Mouse (Mus musculus): ENCODE measurements around the gene Zbtb12. TPM values are rescaled to one million over a fixed set of nuclear protein-coding genes. Genes with fewer than 3 reads are reported as not detected.
A peak's percentile ranks its signal among the peaks of the same experiment; 100 is the strongest.
"Not testable (repeated sequence)": the region's sequence is repeated elsewhere in the genome, so short reads cannot be mapped to it uniquely, and the experiment has no call there.

Zbtb12 gene
- polyA plus RNA-seq, 1 experiment from 2014 or later: 2.3 TPM

DNA sequence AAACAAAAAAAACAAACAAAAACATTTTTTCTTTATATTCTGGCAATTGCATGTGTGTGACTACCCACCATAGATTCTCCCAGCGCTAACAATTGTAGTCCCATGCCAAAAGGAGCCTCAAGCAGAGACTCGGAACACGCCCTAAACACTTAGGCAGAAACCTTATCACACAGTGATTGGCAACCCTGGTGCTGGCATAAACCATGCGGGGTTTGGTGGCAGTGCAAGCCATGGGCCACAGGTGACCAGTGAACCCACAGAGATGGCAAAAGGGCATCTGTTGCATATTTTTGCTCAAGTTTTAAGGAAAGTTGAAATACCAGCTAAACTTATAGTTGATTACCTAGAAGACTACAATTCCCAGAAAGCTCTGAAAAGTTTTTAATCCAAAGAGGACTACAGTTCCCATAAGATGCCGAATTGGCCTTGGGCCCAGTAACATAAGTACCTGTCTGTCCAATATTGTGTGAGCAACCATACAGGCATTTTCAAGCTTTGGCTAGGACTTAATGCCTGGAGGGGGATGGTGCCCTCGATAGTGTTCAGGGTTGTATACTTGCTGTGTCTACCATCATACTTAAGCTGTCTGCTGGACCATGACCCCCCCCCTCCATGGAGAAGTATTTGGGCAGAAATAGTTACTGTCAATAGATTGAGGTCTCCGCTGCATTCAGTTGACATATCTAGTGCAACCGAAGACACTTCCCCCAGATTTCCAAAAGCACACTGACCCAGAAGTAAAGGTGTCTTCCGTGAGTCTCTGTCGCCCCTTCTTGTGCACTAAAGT lies 18.3 kb downstream of the Zbtb12 start:
- Histone ChIP-seq H3K9ac (replicated peaks; ENCODE audit: low read depth, low read length) (peak overlapping the region; percentile 98), H3K27ac (ENCODE audit: low read depth, low read length) (peak overlapping the region; percentile 97), H3K27me3 (ENCODE audit: control insufficient read depth, insufficient read depth, low read length) (no peaks in the 10 kb centered on the region), H3K4me3 (ENCODE audit: low read depth, low read length) (peak overlapping the region; percentile 82), H3K36me3 (ENCODE audit: control insufficient read depth, insufficient read depth, low read length) (peaks cover 6% of the 10 kb centered on the region), H3K9me3 (ENCODE audit: control insufficient read depth, low read length) (no peaks in the 10 kb centered on the region), H3K4me1 (ENCODE audit: control insufficient read depth, insufficient read depth, low read length) (peaks cover 37% of the 10 kb centered on the region), H3K4me2 (ENCODE audit: low read depth, low read length) (peak overlapping the region; percentile 97)
- no peak for ATAC-seq (ENCODE audit: low read depth)
- WGBS: 25% methylated on average over 10 of the region's 10 CpGs

DNA sequence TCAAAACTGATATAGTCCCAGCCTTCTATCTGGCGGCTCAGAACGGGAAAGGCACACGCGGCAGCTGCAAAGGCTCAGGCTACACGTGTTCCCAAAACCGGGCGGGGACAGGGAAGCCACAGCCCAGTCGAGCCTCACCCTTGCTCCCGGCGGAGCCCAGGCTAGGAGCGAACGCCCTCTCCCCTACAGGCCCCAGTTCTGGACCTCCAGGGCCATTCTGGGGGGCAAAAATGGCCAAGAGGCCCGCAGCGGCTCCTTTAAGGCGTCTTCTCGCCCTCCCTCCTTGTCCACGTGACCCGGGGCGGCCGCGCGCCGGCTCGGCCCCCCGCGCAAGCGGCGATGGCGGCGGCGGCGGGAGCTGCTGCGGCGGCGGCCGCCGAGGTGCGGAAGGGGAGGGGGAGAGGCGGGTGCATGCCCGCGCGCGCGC lies 18.9 kb downstream of the Zbtb12 start, which contains the start of the genes C2 and Ehmt2:
Gene C2, minus strand, starts transcription at position 106 of the 427 bp plus-strand sequence.
Gene Ehmt2, plus strand, starts transcription at position 310 of the 427 bp plus-strand sequence.
- H3K36me3 ChIP-seq (ENCODE audit: control insufficient read depth, insufficient read depth, low read length): peaks cover 11% of the 10 kb centered on the region

DNA sequence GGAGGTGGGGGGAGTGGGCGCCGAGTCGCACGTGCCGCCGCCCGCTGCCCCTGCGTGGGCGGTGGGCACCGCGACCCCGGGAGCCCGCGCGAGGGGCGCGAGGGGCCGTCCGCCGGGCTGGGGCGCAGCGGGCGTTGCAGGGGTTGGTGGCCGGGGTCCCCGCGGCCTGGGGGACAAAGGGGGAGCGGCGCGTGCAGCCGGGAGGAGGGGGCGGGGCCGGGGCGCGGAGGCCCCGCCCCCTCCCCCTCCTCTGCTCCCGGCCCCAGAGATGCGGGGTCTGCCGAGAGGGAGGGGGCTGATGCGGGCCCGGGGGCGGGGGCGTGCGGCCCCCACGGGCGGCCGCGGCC lies 19.4 kb downstream of the Zbtb12 start:
- H3K9me3 ChIP-seq (ENCODE audit: control insufficient read depth, low read length): no peaks in the 10 kb centered on the region
- peak overlapping the region; percentile 97 for H3K27ac ChIP-seq (ENCODE audit: low read depth, low read length)
- 0% methylated on average over 6 of the region's 47 CpGs for WGBS
- H3K36me3 ChIP-seq (ENCODE audit: control insufficient read depth, insufficient read depth, low read length): peaks cover 11% of the 10 kb centered on the region
- H3K4me3 ChIP-seq (ENCODE audit: low read depth, low read length): peak overlapping the region; percentile 82
- no peaks in the 10 kb centered on the region for H3K27me3 ChIP-seq (ENCODE audit: control insufficient read depth, insufficient read depth, low read length)
- peak overlapping the region; percentile 98 for H3K9ac ChIP-seq (replicated peaks; ENCODE audit: low read depth, low read length)
- H3K4me2 ChIP-seq (ENCODE audit: low read depth, low read length): peak overlapping the region; percentile 97
- H3K4me1 ChIP-seq (ENCODE audit: control insufficient read depth, insufficient read depth, low read length): peaks cover 34% of the 10 kb centered on the region
- 0 out of 2 replicates have a peak, but pooled peaks have one; percentile 3 for ATAC-seq (ENCODE audit: low read depth)

More for the DNA sequence above, 18.9 kb downstream of the Zbtb12 start, which contains the start of the genes C2 and Ehmt2:
- Histone ChIP-seq H3K9me3 (ENCODE audit: control insufficient read depth, low read length) (no peaks in the 10 kb centered on the region), H3K4me3 (ENCODE audit: low read depth, low read length) (peak within 1 kb of the TSS; percentile 82), H3K27me3 (ENCODE audit: control insufficient read depth, insufficient read depth, low read length) (no peaks in the 10 kb centered on the region), H3K9ac (replicated peaks; ENCODE audit: low read depth, low read length) (peak within 1 kb of the TSS; percentile 98), H3K4me1 (ENCODE audit: control insufficient read depth, insufficient read depth, low read length) (peaks cover 37% of the 10 kb centered on the region), H3K4me2 (ENCODE audit: low read depth, low read length) (peak within 1 kb of the TSS; percentile 97), H3K27ac (ENCODE audit: low read depth, low read length) (peak within 1 kb of the TSS; percentile 97)
- WGBS: under 1% methylated on average over 25 of the region's 44 CpGs
- peak; percentile 10 for ATAC-seq (ENCODE audit: low read depth)

DNA sequence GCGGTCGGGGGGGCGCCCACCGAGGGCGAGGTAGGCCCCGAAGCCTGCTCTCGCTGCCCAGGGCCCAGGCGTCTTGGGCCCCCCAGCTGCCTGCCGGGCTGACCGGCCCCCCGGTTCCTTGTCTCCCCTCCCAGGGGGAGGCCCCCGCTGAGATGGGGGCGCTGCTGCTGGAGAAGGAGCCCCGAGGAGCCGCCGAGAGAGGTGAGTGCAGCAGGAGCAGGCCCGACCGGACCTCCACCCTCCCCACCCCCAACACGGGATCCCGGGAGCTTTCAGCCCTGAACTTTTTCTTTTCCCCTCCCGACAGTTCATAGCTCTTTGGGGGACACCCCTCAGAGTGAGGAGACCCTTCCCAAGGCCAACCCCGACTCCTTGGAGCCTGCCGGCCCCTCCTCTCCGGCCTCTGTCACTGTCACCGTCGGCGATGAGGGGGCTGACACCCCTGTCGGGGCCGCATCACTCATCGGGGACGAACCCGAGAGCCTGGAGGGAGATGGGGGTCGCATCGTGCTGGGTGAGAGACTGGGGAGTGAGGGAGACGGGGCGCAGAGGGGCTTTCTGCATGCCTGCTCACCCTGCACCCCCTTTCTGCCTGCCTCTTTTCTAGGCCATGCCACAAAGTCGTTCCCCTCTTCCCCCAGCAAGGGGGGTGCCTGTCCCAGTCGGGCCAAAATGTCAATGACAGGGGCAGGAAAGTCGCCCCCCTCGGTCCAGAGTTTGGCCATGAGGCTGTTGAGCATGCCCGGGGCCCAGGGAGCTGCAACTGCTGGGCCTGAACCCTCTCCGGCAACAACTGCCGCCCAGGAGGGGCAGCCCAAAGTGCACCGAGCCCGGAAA lies 20.0 kb downstream of the Zbtb12 start:
- Histone ChIP-seq H3K4me1 (ENCODE audit: control insufficient read depth, insufficient read depth, low read length) (peaks cover 32% of the 10 kb centered on the region), H3K9me3 (ENCODE audit: control insufficient read depth, low read length) (no peaks in the 10 kb centered on the region), H3K4me2 (ENCODE audit: low read depth, low read length) (peak overlapping the region; percentile 97), H3K36me3 (ENCODE audit: control insufficient read depth, insufficient read depth, low read length) (peaks cover 11% of the 10 kb centered on the region), H3K27me3 (ENCODE audit: control insufficient read depth, insufficient read depth, low read length) (no peaks in the 10 kb centered on the region), H3K9ac (replicated peaks; ENCODE audit: low read depth, low read length) (peak overlapping the region; percentile 98), H3K27ac (ENCODE audit: low read depth, low read length) (peak overlapping the region; percentile 97), H3K4me3 (ENCODE audit: low read depth, low read length) (peak overlapping the region; percentile 82)
- WGBS: 0% methylated on average over 33 of the region's 45 CpGs
- peak; percentile 9; the same call in 1 of the 2 replicates for ATAC-seq (ENCODE audit: low read depth)

DNA sequence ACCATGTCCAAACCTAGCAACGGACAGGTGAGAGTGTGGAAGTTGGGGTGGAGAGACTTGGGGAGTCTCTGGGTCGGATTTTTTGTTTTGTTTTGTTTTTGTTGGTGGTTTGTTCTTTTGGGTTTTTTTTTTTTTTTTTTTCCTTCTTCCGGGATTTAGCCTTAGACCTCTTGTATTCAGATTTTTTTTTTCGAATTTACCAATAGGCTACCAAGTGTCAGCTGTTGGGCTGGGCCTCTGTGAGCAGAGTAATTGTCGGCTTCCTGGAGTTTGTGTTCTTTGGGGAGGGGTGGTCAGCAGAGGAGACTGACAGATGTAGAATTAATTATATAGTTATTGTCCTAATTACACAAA lies 20.6 kb downstream of the Zbtb12 start:
- peak overlapping the region; percentile 98 for H3K9ac ChIP-seq (replicated peaks; ENCODE audit: low read depth, low read length)
- H3K27me3 ChIP-seq (ENCODE audit: control insufficient read depth, insufficient read depth, low read length): no peaks in the 10 kb centered on the region
- ATAC-seq (ENCODE audit: low read depth): no peak
- peak overlapping the region; percentile 97 for H3K4me2 ChIP-seq (ENCODE audit: low read depth, low read length)
- 4% methylated on average over 5 of the region's 5 CpGs for WGBS
- H3K4me1 ChIP-seq (ENCODE audit: control insufficient read depth, insufficient read depth, low read length): peaks cover 32% of the 10 kb centered on the region
- peak overlapping the region; percentile 97 for H3K27ac ChIP-seq (ENCODE audit: low read depth, low read length)
- peaks cover 17% of the 10 kb centered on the region for H3K36me3 ChIP-seq (ENCODE audit: control insufficient read depth, insufficient read depth, low read length)
- H3K9me3 ChIP-seq (ENCODE audit: control insufficient read depth, low read length): no peaks in the 10 kb centered on the region
- H3K4me3 ChIP-seq (ENCODE audit: low read depth, low read length): peak overlapping the region; percentile 82

DNA sequence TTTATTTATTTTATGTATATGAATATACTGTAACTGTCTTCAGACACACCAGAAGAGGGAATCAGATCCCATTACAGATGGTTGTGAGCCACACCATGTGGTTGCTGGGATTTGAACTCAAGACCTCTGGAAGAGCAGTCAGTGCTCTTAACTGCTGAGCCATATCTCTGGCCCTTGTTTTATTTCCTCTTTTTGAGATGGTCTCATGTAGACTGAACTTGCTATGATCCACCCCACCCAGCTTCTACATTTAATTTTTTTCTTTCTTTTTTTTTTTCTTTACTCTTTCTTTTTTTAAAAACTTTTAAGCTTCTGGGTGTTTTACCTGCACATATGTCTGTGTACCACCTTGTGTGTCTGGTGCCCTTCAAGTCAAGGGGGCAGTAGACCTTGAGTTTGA lies 21.5 kb downstream of the Zbtb12 start:
- not testable (repeated sequence) for ATAC-seq (ENCODE audit: low read depth); H3K27me3 ChIP-seq (ENCODE audit: control insufficient read depth, insufficient read depth, low read length); H3K9me3 ChIP-seq (ENCODE audit: control insufficient read depth, low read length); H3K27ac ChIP-seq (ENCODE audit: low read depth, low read length); H3K9ac ChIP-seq (replicated peaks; ENCODE audit: low read depth, low read length); H3K4me2 ChIP-seq (ENCODE audit: low read depth, low read length); H3K4me3 ChIP-seq (ENCODE audit: low read depth, low read length)
- H3K36me3 ChIP-seq (ENCODE audit: control insufficient read depth, insufficient read depth, low read length): peaks cover 24% of the 10 kb centered on the region
- peaks cover 25% of the 10 kb centered on the region for H3K4me1 ChIP-seq (ENCODE audit: control insufficient read depth, insufficient read depth, low read length)

DNA sequence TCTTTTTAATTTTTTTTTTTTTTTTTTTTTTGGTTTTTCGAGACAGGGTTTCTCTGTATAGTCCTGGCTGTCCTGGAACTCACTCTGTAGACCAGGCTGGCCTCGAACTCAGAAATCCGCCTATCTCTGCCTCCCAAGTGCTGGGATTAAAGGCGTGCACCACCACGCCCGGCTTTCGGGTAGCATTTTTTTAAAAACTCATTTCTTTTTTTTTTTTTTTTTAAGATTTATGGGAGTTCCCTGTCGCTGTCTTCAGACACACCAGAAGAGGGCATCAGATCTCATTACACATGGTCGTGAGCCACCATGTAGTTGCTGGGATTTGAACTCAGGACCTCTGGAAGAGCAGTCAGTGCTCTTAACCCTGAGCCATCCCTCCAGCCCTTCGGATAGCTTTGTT lies 22.7 kb downstream of the Zbtb12 start:
- H3K4me2 ChIP-seq (ENCODE audit: low read depth, low read length); H3K9ac ChIP-seq (replicated peaks; ENCODE audit: low read depth, low read length); H3K27ac ChIP-seq (ENCODE audit: low read depth, low read length); ATAC-seq (ENCODE audit: low read depth); H3K4me3 ChIP-seq (ENCODE audit: low read depth, low read length); H3K9me3 ChIP-seq (ENCODE audit: control insufficient read depth, low read length); H3K27me3 ChIP-seq (ENCODE audit: control insufficient read depth, insufficient read depth, low read length): not testable (repeated sequence)
- H3K4me1 ChIP-seq (ENCODE audit: control insufficient read depth, insufficient read depth, low read length): peaks cover 14% of the 10 kb centered on the region
- H3K36me3 ChIP-seq (ENCODE audit: control insufficient read depth, insufficient read depth, low read length): peaks cover 36% of the 10 kb centered on the region
- 89% methylated on average over 8 of the region's 10 CpGs for WGBS

DNA sequence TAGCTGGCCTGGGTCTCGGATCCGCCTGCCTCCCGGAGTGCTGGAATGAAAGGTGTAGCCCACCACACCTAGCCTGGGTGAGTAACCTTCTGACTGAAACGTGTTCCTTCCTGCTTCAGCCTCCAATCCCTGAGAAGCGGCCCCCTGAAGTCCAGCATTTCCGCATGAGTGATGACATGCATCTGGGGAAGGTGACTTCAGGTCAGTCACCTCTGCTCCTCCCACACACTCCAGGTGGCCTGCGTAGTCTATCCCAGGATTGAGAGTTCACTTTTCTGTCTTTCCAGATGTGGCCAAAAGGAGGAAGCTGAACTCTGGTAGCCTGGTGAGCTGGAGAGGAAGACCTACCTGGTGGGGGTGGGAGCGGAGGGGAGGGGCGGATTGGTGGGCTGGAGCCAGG lies 23.6 kb downstream of the Zbtb12 start:
- no peaks in the 10 kb centered on the region for H3K9me3 ChIP-seq (ENCODE audit: control insufficient read depth, low read length)
- peaks cover 6% of the 10 kb centered on the region; the same call in 1 of the 2 replicates for H3K4me1 ChIP-seq (ENCODE audit: control insufficient read depth, insufficient read depth, low read length)
- H3K4me2 ChIP-seq (ENCODE audit: low read depth, low read length): no peak overlapping the region
- WGBS: 95% methylated on average over 9 of the region's 9 CpGs
- no peak for ATAC-seq (ENCODE audit: low read depth)
- H3K36me3 ChIP-seq (ENCODE audit: control insufficient read depth, insufficient read depth, low read length): peaks cover 45% of the 10 kb centered on the region
- H3K27me3 ChIP-seq (ENCODE audit: control insufficient read depth, insufficient read depth, low read length): no peaks in the 10 kb centered on the region
- H3K4me3 ChIP-seq (ENCODE audit: low read depth, low read length): no peak overlapping the region
- no peak overlapping the region for H3K27ac ChIP-seq (ENCODE audit: low read depth, low read length)
- no peak overlapping the region for H3K9ac ChIP-seq (replicated peaks; ENCODE audit: low read depth, low read length)

DNA sequence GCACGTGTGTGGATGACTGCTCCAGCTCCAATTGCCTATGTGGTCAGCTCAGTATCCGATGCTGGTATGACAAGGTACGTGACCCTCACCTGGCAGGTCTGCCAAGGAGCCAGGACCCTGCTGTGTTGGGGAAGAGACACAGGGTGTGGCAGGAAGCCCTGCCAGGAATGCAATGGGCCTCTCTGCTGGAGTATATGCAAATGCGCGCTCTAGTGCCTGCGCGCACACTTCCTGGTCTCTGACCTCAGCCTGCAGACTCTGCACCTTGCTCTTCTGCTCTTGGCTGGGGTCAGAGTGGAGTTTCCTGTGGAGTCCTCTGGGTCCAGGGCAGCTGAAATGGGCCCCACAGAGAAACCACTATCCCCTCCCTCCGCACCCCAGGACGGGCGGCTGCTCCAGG lies 31.7 kb downstream of the Zbtb12 start:
- WGBS: 91% methylated on average over 10 of the region's 10 CpGs
- H3K4me3 ChIP-seq (ENCODE audit: low read depth, low read length): no peak overlapping the region

More for the DNA sequence above, 31.7 kb downstream of the Zbtb12 start:
- Histone ChIP-seq H3K27ac (ENCODE audit: low read depth, low read length) (no peak overlapping the region), H3K9me3 (ENCODE audit: control insufficient read depth, low read length) (no peaks in the 10 kb centered on the region), H3K4me1 (ENCODE audit: control insufficient read depth, insufficient read depth, low read length) (no peaks in the 10 kb centered on the region), H3K9ac (replicated peaks; ENCODE audit: low read depth, low read length) (no peak overlapping the region), H3K4me2 (ENCODE audit: low read depth, low read length) (no peak overlapping the region), H3K27me3 (ENCODE audit: control insufficient read depth, insufficient read depth, low read length) (no peaks in the 10 kb centered on the region), H3K36me3 (ENCODE audit: control insufficient read depth, insufficient read depth, low read length) (peaks cover 78% of the 10 kb centered on the region)
- ATAC-seq (ENCODE audit: low read depth): no peak

Measured in neural tube, embryonic 14.5 days (tissue).